Comparison of ENCODE assay signal across 8 mouse cellular contexts in genomic region chr7:4943223-4943815, GRCm38 (mm10). TPM values are rescaled to one million over a fixed set of nuclear protein-coding genes. Genes with fewer than 3 reads are reported as not detected.
DNase-seq lines count a peak whose midpoint lies in the region; ATAC-seq and TF ChIP-seq lines count a peak whose summit lies in the region.

No protein-coding gene starts in this region.

- DNase-seq in MEL-GATA-1-ER (ENCODE audit: extremely low read depth, low read depth): peak; percentile 66
- DNase-seq in cerebellum, adult 9-10 months: peak; percentile 99
- DNase-seq in hindbrain, embryonic 10.5 days (ENCODE audit: low spot score): peak; percentile 90
- DNase-seq in layer of hippocampus, adult 9-11 months: peak; percentile 95
- peak; percentile 95 for DNase-seq in lung, postnatal 0 days (ENCODE audit: low spot score)
- DNase-seq in ovary, postnatal 14 days (ENCODE audit: low spot score): peak; percentile 96
- DNase-seq in thymus, postnatal 14 days: peak; percentile 93

- H3K4me3 ChIP-seq in hindbrain, embryonic 10.5 days: peak overlapping the region; percentile 39
- no peak overlapping the region for H3K4me3 ChIP-seq in lung, postnatal 0 days (ENCODE audit: low read depth, low read length)

- H3K27ac ChIP-seq in hindbrain, embryonic 10.5 days: peak overlapping the region; percentile 59; the same call in 1 of the 2 replicates
- H3K27ac ChIP-seq in lung, postnatal 0 days (ENCODE audit: low read length): no peak overlapping the region

- peak overlapping the region; percentile 46 for H3K4me2 ChIP-seq in lung, postnatal 0 days (replicated peaks; ENCODE audit: low read depth, low read length)

- H3K9ac ChIP-seq in lung, postnatal 0 days (replicated peaks; ENCODE audit: low read depth): no peak overlapping the region

- ATAC-seq in frontal cortex, adult (ENCODE audit: low TSS enrichment): peak; percentile 92
- ATAC-seq in lung, postnatal 0 days: peak; percentile 88

- H3K9me3 ChIP-seq in hindbrain, embryonic 10.5 days: no peaks in the 10 kb centered on the region
- no peaks in the 10 kb centered on the region for H3K9me3 ChIP-seq in lung, postnatal 0 days (ENCODE audit: low read length)

- peaks cover 4% of the 10 kb centered on the region for H3K4me1 ChIP-seq in hindbrain, embryonic 10.5 days (replicated peaks)
- H3K4me1 ChIP-seq in lung, postnatal 0 days (ENCODE audit: insufficient read depth, low read depth, low read length): no peaks in the 10 kb centered on the region

- WGBS in hindbrain, embryonic 10.5 days: 18% methylated on average over 15 of the region's 15 CpGs
- WGBS in lung, postnatal 0 days: 14% methylated on average over 15 of the region's 15 CpGs

- no peaks in the 10 kb centered on the region for H3K36me3 ChIP-seq in hindbrain, embryonic 10.5 days
- no peaks in the 10 kb centered on the region for H3K36me3 ChIP-seq in lung, postnatal 0 days (ENCODE audit: insufficient read depth, low read length)

- H3K27me3 ChIP-seq in hindbrain, embryonic 10.5 days (ENCODE audit: insufficient read depth, poor library complexity, severe bottlenecking): no peaks in the 10 kb centered on the region
- no peaks in the 10 kb centered on the region for H3K27me3 ChIP-seq in lung, postnatal 0 days (replicated peaks; ENCODE audit: insufficient read depth, low read length)

- peak; percentile 99 for TF ChIP-seq CTCF in lung, postnatal 0 days (IDR thresholded peaks at IDR 0.05)

- no peak for TF ChIP-seq EP300 in lung, postnatal 0 days (IDR thresholded peaks at IDR 0.05)

RNA-seq across cellular contexts. Expression of gene Ssc5d, which starts 17.7 kb away (rescaled TPM):
- polyA plus RNA-seq in hindbrain, embryonic 10.5 days (2016; fragmentation: Nextera tagmentation; extraction: Ambion mirVana): 1.0 and 1.7 TPM in 2 replicates
- 1.4 and 1.7 TPM in 2 replicates for polyA plus RNA-seq in lung, postnatal 0 days (2015; fragmentation: Nextera tagmentation; extraction: Ambion mirVana)

RNA-seq across cellular contexts. Expression of gene Sbk2, which starts 20.9 kb away (rescaled TPM):
- not detected in 2 replicates for polyA plus RNA-seq in hindbrain, embryonic 10.5 days (2016; fragmentation: Nextera tagmentation; extraction: Ambion mirVana)
- 0.19 and 0.26 TPM in 2 replicates for polyA plus RNA-seq in lung, postnatal 0 days (2015; fragmentation: Nextera tagmentation; extraction: Ambion mirVana)

RNA-seq across cellular contexts. Expression of gene Nat14, which starts 21.5 kb away (rescaled TPM):
- 5.2 and 9.6 TPM in 2 replicates for polyA plus RNA-seq in hindbrain, embryonic 10.5 days (2016; fragmentation: Nextera tagmentation; extraction: Ambion mirVana)
- 1.1 and 2.3 TPM in 2 replicates for polyA plus RNA-seq in lung, postnatal 0 days (2015; fragmentation: Nextera tagmentation; extraction: Ambion mirVana)

RNA-seq across cellular contexts. Expression of gene Sbk3, which starts 27.6 kb away (rescaled TPM):
- 0.10 TPM in 1 of 2 replicates, not detected in the other for polyA plus RNA-seq in hindbrain, embryonic 10.5 days (2016; fragmentation: Nextera tagmentation; extraction: Ambion mirVana)
- 0.37 TPM in 2 replicates for polyA plus RNA-seq in lung, postnatal 0 days (2015; fragmentation: Nextera tagmentation; extraction: Ambion mirVana)

RNA-seq across cellular contexts. Expression of gene Zfp628, which starts 28.3 kb away (rescaled TPM):
- 5.3 and 6.5 TPM in 2 replicates for polyA plus RNA-seq in hindbrain, embryonic 10.5 days (2016; fragmentation: Nextera tagmentation; extraction: Ambion mirVana)
- 2.7 TPM in 2 replicates for polyA plus RNA-seq in lung, postnatal 0 days (2015; fragmentation: Nextera tagmentation; extraction: Ambion mirVana)
